Mouse (Mus musculus): ENCODE results near the gene Gmeb1.
A peak's percentile ranks its signal among the peaks of the same experiment; 100 is the strongest.
"Not testable (repeated sequence)": the region's sequence is repeated elsewhere in the genome, so short reads cannot be mapped to it uniquely, and the experiment has no call there.

Gmeb1 gene

DNA sequence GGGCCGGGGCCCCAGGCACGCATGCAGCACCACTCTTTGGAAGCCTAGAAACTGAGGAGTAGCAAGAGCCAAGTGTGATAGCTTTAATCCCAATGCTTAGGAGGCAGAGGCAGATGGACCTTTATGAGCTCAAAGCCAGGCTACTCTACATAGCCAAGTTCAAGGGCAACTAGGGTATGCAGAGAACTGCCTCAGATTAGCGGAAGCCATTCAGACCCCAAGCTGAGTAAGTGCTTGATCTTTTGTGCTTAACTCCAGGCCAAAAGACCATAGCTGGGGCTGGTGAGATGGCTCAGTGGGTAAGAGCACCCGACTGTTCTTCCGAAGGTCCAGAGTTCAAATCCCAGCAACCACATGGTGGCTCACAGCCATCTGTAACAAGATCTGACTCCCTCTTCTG lies 39.4 kb downstream of the Gmeb1 start:
- not testable (repeated sequence) for ATAC-seq (ENCODE audit: low TSS enrichment)

DNA sequence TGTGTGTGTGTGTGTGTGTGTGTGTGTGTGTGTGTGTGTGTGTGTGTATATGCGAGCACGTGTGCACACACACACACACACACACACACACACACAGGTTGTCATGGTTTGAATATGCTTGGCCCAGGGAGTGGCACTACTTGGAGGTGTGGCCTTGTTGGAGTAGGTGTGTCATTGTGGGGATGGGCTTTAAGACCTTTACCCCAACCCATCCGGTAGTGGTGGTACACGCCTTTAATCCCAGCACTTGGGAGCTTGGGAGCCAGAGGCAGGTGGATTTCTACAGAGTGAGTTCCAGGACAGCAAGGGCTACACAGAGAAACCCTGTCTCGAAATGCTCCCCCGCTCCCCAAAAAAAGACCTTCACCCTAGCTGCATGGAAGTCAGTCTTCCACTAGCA lies 43.0 kb downstream of the Gmeb1 start:
- not testable (repeated sequence) for ATAC-seq (ENCODE audit: low TSS enrichment)

DNA sequence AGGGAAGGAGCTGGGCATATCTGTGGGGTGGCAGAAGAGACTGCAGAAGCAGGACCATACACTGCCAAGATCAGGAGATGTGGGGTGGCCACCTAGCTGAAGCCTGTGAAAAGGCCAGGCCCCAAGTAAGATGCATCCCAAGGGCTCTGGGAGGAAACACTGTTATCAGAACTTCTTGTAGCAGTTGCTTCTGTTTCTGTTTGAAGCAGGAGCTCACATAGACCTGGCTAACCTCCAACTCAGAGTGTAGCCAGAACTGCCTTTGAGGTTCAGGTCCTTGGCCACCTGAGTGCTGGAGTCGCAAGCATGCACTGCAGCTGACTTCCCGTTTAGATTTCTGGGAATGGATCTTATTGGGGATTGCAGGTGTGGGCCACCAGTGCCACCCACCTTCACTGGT lies 43.6 kb downstream of the Gmeb1 start:
- no peak for ATAC-seq (ENCODE audit: low TSS enrichment)

DNA sequence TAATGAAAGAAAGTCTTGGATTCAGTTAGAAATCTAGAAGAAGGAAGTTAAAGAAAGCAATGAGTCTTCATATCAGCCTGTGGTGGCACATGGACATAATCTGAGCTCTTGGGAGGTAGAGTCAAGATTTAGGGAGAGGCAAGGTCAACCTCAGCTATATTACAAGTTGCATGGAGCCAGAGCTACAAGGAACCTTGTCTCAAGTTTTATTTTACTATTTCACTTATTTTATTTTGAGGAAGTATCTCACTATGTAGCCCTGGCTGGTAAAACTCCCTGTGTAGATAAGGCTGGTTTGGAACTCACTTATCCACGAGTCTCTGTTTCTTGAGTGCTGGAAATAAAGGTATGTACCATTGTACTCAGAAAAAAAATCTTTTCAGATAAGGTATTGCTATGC lies 44.8 kb downstream of the Gmeb1 start:
- ATAC-seq (ENCODE audit: low TSS enrichment): no peak

DNA sequence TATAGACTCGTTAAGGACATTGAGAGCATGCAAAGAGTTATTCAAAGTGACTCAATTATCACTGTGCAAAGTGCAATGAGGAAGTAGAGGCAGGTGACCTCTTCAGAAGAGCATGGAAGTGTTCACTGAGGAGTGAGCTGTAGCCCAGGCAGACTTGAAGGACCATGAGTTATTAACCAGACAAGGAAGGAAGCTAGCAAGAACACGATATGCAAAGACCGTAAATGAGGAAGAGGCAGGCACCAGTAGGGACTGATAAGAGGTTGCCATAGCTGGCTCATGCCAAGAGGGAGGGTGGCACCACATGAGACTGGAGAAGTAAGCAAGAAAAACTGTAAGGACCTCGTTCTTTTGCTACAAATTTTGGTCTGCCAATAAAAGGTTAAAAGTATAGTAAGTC lies 46.6 kb downstream of the Gmeb1 start:
- ATAC-seq (ENCODE audit: low TSS enrichment): no peak

DNA sequence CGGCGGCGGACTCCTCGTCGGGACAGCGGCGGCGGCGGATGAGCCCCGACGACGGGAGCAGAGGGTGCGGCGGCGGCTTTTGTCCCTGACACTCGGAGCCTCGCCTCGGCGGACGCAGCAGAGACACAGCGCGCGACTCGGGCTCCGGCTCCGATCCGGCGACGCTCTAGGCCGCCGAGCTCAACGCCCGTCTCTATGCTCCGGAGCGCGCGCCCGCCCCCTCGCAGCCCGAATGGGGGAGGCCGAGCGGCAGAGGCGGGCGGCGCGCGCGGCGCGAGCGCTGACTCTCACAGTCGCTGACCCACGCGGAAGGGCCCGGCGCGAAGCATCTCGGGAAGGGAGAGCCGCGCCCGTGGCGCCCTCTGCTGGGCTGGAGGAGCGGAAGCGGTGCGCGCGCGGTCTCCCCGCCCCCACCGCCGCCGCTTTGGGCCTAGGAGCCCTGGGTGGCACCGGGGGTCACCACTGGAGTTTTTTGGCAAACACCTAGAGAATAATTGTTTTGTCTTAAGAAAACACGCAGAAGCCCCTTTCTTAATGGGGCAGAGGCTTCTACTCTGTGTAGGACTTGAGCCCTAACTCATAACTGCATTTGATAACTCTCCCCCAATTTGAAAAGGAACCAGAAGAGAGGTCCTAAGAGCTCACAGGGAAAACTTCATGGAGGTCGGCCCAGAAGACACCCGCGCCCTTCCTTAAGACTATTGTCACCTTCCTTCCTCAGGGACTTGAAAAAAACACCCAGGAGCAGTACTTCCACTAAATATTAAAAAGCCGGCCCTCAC lies 49.3 kb downstream of the Gmeb1 start, which contains the start of gene Ythdf2:
TSS of gene Ythdf2 (minus strand) at position 351 of the 782 bp plus-strand sequence.
- peak; percentile 99 for ATAC-seq (ENCODE audit: low TSS enrichment)

DNA sequence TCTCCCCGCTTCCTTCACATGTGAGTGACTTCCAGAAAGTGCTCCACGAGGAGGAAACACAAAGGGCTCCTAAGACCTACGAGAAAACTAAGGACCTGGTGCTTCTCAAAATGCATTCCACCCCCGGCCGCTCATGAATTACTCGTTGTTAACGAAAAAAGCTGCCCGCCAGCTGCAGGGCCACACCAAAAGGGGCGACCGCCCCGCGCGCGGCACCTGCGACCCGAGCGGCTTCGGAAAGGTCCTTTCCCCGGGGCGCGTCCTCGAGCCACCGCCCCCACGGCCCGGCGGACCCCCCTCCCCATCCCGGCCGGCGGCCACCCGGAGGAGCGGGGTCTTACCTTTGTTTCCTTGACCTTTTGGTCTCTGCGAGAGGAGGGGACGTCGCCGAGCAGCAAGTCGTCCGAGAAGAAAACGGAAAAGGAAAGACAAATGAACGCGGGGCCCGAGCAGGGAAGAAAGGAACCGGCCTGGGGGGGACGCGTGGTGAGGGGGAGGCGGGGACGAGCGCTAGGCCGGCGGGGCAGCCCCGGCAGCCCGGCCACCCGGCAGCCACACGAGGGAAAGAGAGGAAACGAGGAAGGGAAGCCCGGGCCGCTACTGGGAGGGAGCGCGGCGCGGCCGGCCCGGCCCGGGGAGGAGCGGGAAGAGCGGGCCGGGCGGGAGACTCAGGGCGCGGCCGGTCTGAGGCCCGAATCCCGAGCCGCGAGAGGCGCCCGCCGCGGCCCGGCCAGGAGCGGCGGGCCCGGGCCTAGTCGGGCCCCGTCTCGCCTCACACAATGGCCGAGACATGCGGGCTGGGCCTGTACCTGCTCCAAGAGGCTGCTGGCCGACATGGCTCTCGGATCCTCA lies 50.1 kb downstream of the Gmeb1 start:
- peak; percentile 62 for ATAC-seq (ENCODE audit: low TSS enrichment)

DNA sequence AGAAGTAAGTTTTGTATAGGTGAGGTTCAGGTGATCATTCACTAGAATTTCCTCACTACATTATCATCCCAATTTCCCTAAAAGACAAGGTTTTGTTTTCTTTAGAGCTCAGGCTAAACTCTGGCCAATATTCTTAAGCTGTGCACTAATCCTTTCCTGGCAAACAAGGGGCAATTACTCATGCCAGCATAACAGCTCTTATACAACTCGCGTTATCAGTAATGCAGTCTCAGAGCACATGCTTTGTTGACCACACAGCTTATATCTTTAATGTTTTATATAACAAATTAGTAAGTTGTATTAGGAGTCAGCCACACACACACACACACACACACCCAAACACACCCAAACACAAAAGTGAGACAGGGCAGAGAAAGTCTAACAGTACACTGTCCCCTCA lies 51.1 kb downstream of the Gmeb1 start:
- no peak for ATAC-seq (ENCODE audit: low TSS enrichment)

DNA sequence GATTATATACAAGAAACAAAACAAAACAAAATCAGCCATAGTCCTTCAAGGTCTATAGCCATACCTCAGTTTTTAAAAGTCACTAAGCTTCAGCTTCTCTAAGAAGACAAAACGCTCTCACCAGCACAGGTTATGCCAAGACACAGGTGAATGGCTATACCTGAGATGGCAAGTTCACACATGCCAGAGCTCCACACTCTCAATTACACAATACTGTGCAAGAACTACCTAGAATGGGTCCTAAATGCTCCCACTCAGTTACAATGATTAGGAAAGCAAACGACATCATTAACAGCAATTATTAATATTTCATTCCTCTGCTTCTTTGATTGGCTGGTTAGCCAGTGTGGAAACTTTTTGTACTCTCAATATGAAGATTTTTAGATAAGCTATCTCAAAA lies 52.1 kb downstream of the Gmeb1 start:
- no peak for ATAC-seq (ENCODE audit: low TSS enrichment)

DNA sequence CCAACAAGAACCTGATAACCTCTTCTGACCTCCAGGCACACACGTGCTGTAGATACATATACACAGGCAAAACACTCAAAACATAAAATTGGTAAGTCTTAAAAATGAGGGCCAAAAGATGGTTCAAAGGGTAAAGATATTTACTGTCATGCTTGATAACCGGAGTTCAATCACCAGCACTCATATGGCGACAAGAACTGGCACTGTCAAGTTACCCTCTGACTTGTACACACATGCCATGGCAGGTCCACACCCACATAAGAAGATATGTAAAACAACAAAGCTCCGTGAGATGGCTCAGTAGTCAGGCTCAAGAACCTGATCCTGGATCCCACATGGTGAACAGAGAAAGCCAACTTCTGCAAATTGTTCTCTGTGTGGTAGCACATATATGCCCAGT lies 54.1 kb downstream of the Gmeb1 start:
- no peak for ATAC-seq (ENCODE audit: low TSS enrichment)

DNA sequence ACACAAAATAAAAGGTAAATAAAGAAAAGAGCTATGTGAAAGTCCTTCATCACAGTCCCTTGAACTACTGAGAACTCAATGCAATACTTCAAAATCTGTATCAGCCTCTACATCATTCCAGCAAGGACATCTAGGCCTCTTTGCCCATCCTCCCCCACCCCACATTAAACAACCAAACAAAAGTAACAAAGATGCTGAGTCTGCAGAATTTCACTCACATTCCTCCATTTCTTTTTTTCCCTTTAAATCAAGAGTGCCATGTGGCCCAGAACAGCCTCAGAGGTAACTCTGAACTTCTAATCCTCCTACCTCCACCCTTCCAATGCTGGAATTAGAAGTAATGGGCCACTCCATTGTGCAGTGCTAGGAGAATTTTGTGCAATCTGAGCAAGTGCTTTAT lies 62.6 kb downstream of the Gmeb1 start:
- ATAC-seq (ENCODE audit: low TSS enrichment): no peak

DNA sequence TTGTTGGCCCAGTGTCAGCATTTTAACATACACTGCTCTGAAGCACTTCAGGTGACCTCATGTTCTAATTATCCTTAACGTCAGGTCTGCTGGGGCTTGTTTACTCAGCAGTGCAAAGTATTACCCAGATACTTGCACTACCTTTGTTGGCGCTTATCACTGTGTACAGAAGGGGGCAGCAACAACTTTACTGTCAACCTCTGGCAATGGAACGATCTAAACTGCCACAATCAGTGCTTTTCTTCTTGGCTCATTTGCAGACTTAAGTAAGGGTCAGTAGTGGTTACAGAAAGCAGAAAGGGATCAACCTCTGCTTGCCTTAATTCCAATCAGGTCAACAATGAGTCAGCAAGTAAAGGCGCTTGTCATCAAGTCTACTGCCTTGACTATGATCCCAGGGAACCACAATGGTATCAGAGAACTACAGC lies 63.1 kb downstream of the Gmeb1 start:
- no peak for ATAC-seq (ENCODE audit: low TSS enrichment)

DNA sequence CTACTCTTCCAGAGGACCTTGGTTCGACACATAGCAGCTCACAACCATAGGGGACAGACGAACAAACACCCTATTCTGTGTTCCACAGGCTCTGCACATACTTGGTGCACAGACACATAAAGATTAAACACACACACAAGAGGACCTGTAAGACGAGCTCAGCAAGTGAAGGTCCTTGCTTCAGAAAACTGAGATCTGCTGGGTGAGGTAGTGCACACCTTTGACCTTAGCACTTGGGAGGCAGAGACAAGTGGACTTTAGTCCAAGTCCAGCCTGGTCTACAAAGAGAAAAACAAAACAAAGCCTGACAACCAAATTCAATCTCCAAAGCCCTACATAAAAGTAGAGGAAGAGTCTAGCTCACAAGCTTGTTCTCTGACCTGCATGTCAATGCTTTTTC lies 66.4 kb downstream of the Gmeb1 start:
- ATAC-seq (ENCODE audit: low TSS enrichment): no peak

DNA sequence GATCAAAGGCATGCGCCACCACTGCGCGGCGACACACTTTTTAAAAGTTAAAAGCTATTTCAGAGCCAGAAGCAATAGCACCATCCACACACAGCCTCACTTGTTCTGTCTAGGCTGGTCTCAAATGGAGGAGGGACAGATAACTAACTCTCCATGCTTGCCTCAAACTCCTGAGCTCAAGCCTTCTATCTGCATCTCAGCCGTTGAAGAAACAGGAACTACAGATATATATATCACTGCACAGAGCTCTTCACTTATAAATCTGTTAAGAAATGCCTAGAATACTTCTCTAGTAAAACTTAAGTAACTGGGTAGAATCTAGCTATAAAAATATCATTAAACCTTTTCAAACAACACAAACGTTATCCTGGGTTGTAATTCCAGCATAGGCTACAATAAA lies 67.0 kb downstream of the Gmeb1 start:
- ATAC-seq (ENCODE audit: low TSS enrichment): no peak

DNA sequence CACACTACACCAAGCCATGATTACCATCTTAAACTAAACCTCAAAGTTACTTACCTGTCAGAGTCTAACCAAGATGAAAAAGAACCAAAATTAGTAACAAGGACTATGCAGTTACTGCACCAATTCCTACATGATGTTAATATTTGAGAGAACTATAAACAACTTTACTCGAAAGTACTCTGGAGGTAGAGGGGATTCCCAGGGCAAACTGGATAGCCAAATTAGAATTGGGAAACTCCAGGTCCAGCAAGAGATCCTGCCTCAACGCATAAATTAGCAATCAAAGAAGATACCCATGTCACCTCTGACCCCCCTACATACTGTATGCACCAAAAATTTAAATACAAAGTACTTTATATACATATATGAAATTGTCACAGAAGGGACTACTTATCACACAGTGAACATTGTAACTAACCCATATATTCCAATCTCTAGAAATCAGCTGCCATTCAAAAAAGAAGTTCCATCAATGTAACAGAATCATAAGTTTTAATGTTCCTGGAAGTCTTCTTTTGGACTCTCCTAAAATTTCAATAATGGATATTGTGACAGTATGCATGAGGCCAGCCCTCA lies 73.5 kb downstream of the Gmeb1 start:
- no peak for ATAC-seq (ENCODE audit: low TSS enrichment)

DNA sequence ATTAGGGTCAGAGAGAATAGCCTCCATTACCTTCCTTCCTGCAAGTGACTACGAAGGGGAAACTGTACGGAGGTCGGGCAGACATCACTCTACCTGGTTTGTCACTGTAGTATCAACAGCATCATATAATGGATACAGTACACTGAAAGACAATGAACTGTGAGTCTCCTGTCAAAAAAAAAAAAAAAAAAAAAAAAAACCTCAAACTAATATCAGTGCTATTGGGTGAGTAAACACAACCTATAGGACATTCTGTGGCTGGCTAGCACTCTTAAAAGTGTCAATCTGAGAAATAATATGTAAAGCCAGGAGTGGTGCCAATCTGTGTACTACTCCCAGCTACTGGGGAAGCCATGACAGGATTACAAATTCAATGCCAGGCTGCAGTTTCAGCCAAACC lies 78.2 kb downstream of the Gmeb1 start:
- ATAC-seq (ENCODE audit: low TSS enrichment): no peak

DNA sequence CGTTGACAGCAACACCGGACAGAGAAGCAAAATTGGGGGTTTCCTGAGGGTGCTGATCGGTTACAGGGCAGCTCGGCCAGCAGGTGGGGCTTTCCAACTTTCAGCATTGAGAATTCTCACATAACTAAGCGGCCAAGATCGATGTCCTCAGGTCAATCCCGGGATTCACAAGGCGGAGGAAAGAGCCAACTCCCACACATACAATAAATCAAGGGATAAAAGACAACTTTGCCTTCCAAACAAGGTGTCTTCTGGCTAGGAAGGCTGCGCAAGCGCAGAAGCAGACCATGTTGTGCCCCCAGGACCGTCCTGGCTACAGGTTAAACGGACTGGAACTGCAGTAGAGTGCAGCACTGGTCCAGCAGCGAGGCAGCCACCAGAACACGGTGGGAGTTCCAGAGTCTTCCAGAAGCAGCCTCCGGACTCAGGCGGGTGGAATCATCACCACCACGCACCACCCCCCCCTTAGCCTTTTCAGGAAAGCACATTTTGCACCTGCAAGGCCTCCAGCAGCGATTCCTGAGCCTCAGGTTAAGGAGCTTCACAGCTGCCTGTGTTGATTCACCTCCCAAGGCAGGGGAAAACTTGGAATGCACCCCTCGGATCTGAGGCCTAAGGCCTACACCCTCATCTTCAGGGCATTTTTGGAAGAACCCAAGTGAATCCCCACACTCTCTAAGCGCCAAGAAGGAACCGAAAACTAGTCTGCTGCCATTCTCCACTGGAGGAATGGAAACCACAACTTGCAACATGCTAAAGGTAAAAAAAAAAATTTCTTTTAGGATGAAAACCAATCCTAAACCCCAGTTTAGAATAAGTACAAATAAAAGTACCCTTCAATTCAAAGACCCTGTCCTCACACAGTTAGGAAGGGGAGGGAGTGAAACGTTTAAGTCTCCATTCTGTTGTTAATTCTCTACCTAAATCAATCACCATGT lies 79.4 kb downstream of the Gmeb1 start:
- ATAC-seq (ENCODE audit: low TSS enrichment): no peak

DNA sequence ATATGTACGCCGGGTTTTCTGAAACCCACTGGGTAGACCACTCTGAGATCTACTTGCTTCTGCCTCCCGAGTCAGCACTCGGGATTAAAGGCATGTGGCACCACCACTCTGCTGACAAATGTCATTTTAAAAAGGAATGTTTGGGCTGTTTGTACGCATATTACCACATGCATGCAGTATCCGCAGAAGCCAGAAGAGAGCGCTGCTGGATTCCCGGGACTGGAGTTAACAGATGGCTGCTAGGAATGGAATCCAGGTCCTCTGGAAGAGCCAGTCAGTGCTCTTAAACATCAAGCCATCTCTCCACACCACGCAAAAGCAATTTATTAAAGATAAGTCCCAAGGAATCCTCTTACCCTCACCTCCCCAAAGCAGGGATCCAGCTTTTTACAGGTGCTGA lies 80.7 kb downstream of the Gmeb1 start:
- ATAC-seq (ENCODE audit: low TSS enrichment): no peak

DNA sequence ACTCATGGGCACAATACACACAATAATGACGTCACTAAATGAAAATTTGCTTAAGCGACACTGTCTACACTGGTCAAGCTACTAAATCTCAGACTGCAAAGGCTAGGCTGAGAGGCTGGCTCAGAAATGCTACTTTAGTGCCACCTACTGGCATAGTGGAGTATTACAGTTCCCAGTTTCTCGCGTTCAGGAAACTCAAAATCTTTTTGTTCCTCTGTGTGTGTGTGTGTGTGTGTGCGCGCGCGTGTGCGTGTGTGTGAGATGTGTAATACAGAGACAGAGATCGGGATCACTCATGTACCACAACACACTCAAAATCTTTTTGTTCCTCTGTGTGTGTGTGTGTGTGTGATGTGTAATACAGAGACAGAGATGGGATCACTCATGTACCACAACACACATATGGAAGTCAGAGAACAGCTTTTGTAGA lies 82.8 kb downstream of the Gmeb1 start:
- ATAC-seq (ENCODE audit: low TSS enrichment): peak; percentile 76; the same call in 1 of the 2 replicates

DNA sequence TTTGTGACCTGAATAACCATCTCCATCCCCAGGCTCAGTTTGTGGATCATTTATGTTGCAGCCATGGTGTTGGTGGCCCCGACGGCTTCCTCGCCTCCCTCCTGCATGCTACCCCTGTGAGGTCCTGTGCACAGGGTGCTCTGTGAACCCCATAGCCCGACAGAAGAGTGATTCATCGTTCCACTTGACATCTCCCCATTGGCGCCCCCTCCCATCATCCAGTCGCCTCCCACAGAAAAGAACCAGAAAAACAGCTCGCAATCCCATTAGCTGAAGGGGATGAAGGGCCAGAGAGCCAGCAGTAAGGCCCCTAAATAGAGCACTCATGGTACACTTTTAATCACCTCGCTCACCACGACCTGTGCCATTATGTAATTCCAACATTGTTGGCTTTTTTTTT lies 84.9 kb downstream of the Gmeb1 start:
- no peak for ATAC-seq (ENCODE audit: low TSS enrichment)

All from frontal cortex, adult (tissue).